Mouse (Mus musculus) intestine, embryonic 14.5 days (tissue): Measurements from ENCODE around the gene Mllt6. TPM values are rescaled to one million over a fixed set of nuclear protein-coding genes. Genes with fewer than 3 reads are reported as not detected.

Source experiments
- ATAC-seq: fragments of 200-750 bp; cut with Nextera tagmentation; replicated peaks from 2 replicates; pipeline ENCODE4 v1.8.0; 2017; ENCODE audit warnings: low read depth, moderate number of reproducible peaks, moderate TSS enrichment, moderate library complexity; ENCODE audit not compliant: low FRiP score, low TSS enrichment
- DNase-seq: peaks from one replicate; pipeline ENCODE4 v3.0.0-alpha.2; 2018; ENCODE audit warnings: low spot score
- H3K27ac ChIP-seq: fragments of 300-500 bp; sonication (generic); 2 replicates; pipeline ENCODE4 v1.5.1; 2014; ENCODE audit warnings: low read depth, mild to moderate bottlenecking, control low read depth
- H3K27me3 ChIP-seq: fragments of 300-500 bp; sonication (generic); replicated peaks from 2 replicates; pipeline ENCODE4 v1.6.1; 2014; ENCODE audit warnings: low read length, control low read depth; ENCODE audit not compliant: control insufficient read depth, insufficient read depth
- H3K36me3 ChIP-seq: fragments of 300-500 bp; sonication (generic); 2 replicates; pipeline ENCODE4 v1.6.1; 2014; ENCODE audit warnings: low read length, control low read depth; ENCODE audit not compliant: control insufficient read depth, insufficient read depth
- H3K4me1 ChIP-seq: fragments of 300-500 bp; sonication (generic); replicated peaks from 2 replicates; pipeline ENCODE4 v1.6.1; 2014; ENCODE audit warnings: low read length, control low read depth, mixed read lengths; ENCODE audit not compliant: control insufficient read depth, insufficient read depth
- H3K4me2 ChIP-seq: fragments of 300-500 bp; sonication (generic); 2 replicates; pipeline ENCODE4 v1.6.1; 2014; ENCODE audit warnings: low read length
- H3K4me3 ChIP-seq: fragments of 300-500 bp; sonication (generic); 2 replicates; pipeline ENCODE4 v1.5.1; 2014; ENCODE audit warnings: low read depth, low read length, control low read depth, mixed read lengths
- H3K9ac ChIP-seq: fragments of 300-500 bp; sonication (generic); 2 replicates; pipeline ENCODE4 v1.6.1; 2014; ENCODE audit warnings: mild to moderate bottlenecking, low read length
- H3K9me3 ChIP-seq: fragments of 300-500 bp; sonication (generic); 2 replicates; pipeline ENCODE4 v1.6.1; 2016; ENCODE audit warnings: low read length, control low read depth; ENCODE audit not compliant: control insufficient read depth
- WGBS: fragments of 180-500 bp; shearing (Covaris S2); extraction: QIAGEN DNeasy Blood & Tissue Kit; methylation state at CpG from one replicate; pipeline ENCODE4 v1.1.7; 2014; 5-methylcytosine and 5-hydroxymethylcytosine counted together
- polyA plus RNA-seq: library from polyadenylated mRNA; unstranded; fragments of >200 nt; fragmentation: Nextera tagmentation; extraction: Ambion mirVana; gene quantifications from 2 replicates; pipeline ENCODE4 v1.2.1, GENCODE M21; 2014

Mllt6 gene
- polyA plus RNA-seq, 1 experiment from 2014 or later = 4.8 TPM

DNA sequence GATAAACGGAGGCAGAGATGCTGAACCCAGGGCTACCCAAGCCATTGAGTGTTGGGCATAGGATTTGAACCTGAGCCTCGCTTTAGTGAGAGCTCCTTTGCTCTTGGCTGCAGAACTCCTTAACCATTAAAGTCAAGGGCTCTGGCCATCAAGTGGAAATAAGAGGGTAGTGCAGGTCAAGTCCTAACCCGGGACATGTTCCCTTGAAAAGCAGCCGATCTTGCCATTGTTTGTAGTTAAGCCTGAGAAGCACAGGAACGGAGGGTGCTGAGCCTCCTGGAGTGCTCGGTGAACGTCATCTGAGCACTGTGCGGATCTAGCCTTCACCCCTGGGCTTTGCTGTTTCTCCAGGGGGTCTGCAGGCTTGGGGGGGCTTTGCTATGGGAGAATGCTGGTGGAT lies 14.6 kb downstream of the Mllt6 start:
- Histone ChIP-seq H3K27ac (no peak overlapping the region), H3K36me3 (peaks cover 95% of the 10 kb centered on the region), H3K9ac (no peak overlapping the region), H3K4me3 (no peak overlapping the region), H3K27me3 (no peaks in the 10 kb centered on the region), H3K4me1 (no peaks in the 10 kb centered on the region; the same call in 1 of the 2 replicates), H3K4me2 (no peak overlapping the region), H3K9me3 (no peaks in the 10 kb centered on the region)
- ATAC-seq = no peak
- DNase-seq = no peak
- 66% methylated on average over 8 of the region's 8 CpGs for WGBS

DNA sequence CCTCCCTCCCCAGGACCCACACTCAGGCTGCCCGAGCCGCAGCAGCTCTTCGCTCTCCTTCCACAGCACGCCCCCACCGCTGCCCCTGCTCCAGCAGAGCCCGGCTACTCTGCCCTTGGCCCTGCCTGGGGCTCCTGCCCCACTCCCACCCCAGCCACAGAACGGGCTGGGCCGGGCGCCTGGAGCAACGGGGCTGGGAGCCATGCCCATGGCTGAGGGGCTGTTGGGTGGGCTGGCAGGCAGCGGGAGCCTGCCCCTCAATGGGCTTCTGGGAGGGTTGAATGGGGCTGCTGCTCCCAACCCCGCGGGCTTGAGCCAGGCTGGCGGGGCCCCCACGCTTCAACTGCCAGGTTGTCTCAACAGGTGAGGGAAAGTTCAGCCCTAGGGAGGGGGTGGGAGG lies 15.1 kb downstream of the Mllt6 start:
- H3K4me1 ChIP-seq = no peaks in the 10 kb centered on the region; the same call in 1 of the 2 replicates
- peaks cover 93% of the 10 kb centered on the region for H3K36me3 ChIP-seq
- H3K4me2 ChIP-seq = no peak overlapping the region
- no peak overlapping the region for H3K9ac ChIP-seq
- H3K4me3 ChIP-seq = no peak overlapping the region
- ATAC-seq (no peak), DNase-seq (no peak)
- H3K27ac ChIP-seq = no peak overlapping the region
- H3K27me3 ChIP-seq = no peaks in the 10 kb centered on the region
- 93% methylated on average over 15 of the region's 15 CpGs for WGBS
- no peaks in the 10 kb centered on the region for H3K9me3 ChIP-seq

DNA sequence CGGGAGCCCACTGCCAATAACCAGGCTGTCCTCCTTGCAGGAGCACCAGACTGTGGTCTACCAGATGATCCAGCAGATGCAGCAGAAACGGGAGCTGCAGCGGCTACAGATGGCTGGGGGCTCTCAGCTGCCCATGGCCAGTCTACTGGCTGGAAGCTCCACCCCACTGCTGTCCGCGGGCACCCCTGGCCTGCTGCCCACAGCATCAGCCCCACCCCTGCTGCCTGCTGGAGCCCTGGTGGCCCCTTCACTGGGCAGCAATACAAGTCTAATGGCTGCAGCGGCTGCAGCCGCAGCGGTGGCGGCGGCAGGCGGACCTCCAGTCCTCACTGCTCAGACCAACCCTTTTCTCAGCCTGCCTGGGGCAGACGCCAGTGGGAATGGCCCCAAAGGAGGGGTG lies 17.2 kb downstream of the Mllt6 start:
- Histone ChIP-seq H3K9me3 (no peaks in the 10 kb centered on the region), H3K36me3 (peaks cover 73% of the 10 kb centered on the region), H3K4me3 (no peak overlapping the region), H3K27ac (no peak overlapping the region), H3K4me1 (no peaks in the 10 kb centered on the region; the same call in none of the 2 replicates), H3K4me2 (no peak overlapping the region), H3K27me3 (no peaks in the 10 kb centered on the region), H3K9ac (no peak overlapping the region)
- no peak for ATAC-seq
- 88% methylated on average over 12 of the region's 12 CpGs for WGBS
- DNase-seq = no peak

DNA sequence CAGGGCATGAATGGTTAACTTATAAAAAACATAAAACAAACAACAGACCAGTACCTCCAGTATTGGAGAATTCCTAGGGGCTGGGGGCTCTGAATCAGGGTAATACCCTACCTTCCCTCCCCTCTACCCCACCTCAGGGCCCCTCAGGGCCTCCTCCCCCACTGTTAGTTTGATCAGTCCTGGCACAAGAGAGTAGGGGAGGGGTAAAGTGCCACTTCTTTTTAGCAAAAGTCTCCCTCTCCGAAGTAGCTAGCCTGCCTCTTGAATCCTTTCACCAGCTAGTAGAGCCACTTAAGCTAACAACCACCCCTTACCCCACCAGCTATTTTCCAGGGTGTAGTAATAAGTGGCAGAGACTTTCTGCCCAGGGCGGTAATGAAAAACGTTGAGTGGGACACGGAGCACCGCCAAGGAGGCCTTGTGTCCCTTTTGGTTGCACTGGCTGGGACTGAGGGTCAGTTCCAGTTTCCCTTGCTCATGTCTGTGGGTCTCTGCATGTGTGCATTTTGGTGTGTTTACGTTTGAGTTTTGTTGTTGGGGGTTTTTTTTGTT lies 19.4 kb downstream of the Mllt6 start:
- ATAC-seq (no peak), DNase-seq (no peak)
- Histone ChIP-seq H3K9me3 (no peaks in the 10 kb centered on the region), H3K36me3 (peaks cover 52% of the 10 kb centered on the region), H3K27ac (no peak overlapping the region), H3K27me3 (no peaks in the 10 kb centered on the region), H3K9ac (no peak overlapping the region), H3K4me2 (no peak overlapping the region), H3K4me3 (no peak overlapping the region), H3K4me1 (peaks cover 13% of the 10 kb centered on the region)
- 87% methylated on average over 6 of the region's 6 CpGs for WGBS

DNA sequence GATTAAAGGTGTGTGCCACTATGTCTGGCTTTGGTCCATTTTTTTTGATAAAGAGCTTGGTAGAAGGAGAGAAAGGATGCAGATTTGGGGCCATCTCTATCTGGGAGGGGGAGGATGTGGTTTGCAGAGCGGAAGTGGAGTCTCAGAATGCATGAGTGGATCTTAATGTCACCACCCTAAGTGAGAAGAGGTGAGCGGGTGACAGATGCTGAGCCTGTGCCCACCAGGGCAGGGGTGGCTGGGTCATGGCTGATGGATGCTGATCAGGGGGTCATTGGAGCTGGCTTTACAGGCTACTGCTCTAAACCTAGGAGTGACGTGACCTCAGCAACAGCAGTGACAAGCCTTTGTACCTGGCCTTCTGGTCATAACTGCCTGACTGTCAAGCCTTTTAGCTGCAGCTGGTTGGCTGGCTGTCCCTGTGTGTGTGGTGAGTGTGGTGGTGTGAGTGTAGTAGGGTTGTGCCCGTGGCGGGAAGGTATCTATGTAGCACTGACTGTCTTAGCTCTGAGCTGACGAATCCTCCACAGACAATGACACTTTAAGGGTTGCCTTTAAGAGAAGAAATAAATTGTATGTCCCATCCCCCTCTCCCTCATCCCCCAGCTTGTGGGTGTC lies 21.0 kb downstream of the Mllt6 start:
- WGBS = 78% methylated on average over 6 of the region's 6 CpGs
- Histone ChIP-seq H3K27me3 (no peaks in the 10 kb centered on the region), H3K9ac (no peak overlapping the region), H3K9me3 (no peaks in the 10 kb centered on the region), H3K4me3 (no peak overlapping the region), H3K4me2 (no peak overlapping the region), H3K36me3 (peaks cover 45% of the 10 kb centered on the region), H3K27ac (no peak overlapping the region), H3K4me1 (peaks cover 13% of the 10 kb centered on the region)
- ATAC-seq = no peak
- no peak for DNase-seq

DNA sequence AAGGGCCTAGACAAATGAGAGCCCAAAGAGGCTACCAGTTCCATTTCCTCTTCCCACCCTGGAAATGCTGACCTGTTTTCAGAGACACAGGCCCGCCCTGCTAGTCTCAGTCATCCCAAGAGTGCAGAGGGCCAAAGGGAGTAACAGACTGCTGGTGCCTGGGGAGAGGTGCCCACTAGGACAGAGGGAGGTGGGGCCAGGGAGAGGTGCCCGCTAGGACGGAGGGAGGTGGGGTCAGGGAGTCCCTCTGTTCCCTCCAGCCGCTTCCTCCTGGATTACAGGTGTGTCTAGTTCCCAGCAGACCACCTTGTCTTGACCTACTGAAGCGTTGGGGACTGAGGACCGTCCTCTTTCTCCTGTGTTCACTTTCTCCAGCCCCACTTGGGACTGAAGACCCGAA lies 21.6 kb downstream of the Mllt6 start:
- Histone ChIP-seq H3K36me3 (peaks cover 45% of the 10 kb centered on the region), H3K27ac (peak overlapping the region; percentile 38; the same call in 1 of the 2 replicates), H3K4me2 (no peak overlapping the region), H3K4me1 (peaks cover 13% of the 10 kb centered on the region), H3K27me3 (no peaks in the 10 kb centered on the region), H3K9me3 (no peaks in the 10 kb centered on the region), H3K4me3 (no peak overlapping the region), H3K9ac (no peak overlapping the region)
- WGBS = 38% methylated on average over 7 of the region's 7 CpGs
- DNase-seq = no peak
- no peak for ATAC-seq

DNA sequence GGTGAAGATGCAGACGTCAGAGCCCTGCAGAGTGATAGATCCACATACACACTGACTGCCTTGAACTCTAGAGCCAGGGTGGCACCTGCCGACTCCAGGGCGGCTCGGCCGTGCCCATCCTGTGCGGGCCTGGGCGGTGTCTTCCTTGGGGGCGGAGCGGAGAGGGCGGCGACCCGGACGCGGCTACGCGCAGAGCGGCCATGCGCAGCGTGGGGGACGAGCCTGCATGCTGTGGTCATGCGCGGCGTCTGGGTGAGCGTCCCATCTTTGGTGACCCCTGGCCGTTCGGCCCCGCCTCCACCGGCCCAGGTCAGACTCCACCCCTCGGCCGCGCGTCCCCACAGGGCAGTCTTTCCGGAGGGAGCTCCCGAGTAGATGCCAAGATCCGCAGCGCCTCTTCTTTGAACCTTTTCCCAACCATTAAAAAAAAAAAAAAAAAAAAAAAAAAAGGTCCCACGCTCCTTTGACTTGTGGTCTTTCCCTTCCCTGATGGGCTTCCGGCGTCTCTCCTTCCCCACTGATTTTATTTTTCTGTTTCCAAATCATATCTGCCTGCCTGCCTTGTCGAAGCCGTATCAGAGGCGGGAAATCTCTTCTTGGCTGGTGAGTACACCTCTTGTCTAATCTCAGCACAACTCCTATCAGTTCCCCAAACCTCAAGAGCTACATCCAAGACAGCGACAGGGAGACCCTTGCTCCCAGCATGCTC lies 22.6 kb downstream of the Mllt6 start, which contains the start of gene Cisd3:
TSS of gene Cisd3 (plus strand) at position 214 of the 709 bp plus-strand sequence.
- peak within 1 kb of the TSS; percentile 59 for H3K4me2 ChIP-seq
- WGBS = under 1% methylated on average over 43 of the region's 43 CpGs
- H3K27me3 ChIP-seq = no peaks in the 10 kb centered on the region
- peak within 1 kb of the TSS; percentile 39 for H3K9ac ChIP-seq
- peak within 1 kb of the TSS; percentile 38; the same call in 1 of the 2 replicates for H3K27ac ChIP-seq
- peak; percentile 84 for ATAC-seq
- no peaks in the 10 kb centered on the region for H3K9me3 ChIP-seq
- DNase-seq = peak; percentile 81
- H3K36me3 ChIP-seq = peaks cover 46% of the 10 kb centered on the region
- peak within 1 kb of the TSS; percentile 33 for H3K4me3 ChIP-seq
- H3K4me1 ChIP-seq = peaks cover 13% of the 10 kb centered on the region

DNA sequence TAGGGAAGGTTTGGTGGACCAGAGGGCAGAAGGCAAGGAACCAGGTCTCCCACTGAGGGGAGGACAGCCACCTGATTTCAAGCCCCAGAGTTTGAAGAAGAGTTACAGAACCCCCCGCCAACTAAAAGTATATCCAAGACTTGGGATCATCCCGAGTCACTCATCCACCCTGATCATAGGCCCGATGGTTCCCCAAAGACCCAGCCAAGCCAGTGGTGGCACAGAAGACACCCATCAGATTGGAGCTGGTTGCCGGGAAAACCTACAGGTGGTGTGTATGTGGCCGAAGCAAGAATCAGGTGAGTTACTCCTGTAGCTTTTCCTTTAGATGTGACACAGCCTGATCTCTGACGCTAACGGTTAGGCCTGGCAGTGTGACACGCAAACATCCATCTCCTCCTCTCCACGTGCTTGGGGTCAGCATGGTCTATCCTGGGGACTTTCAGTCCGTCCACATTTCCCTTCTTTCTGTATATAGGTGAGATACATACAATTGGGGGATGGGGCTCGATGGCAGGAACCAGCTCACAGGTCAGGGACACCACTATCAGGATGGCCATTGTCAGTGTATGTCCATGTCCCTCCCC lies 23.2 kb downstream of the Mllt6 start:
- Histone ChIP-seq H3K36me3 (peaks cover 47% of the 10 kb centered on the region), H3K9me3 (no peaks in the 10 kb centered on the region), H3K4me2 (peak overlapping the region; percentile 59), H3K9ac (peak overlapping the region; percentile 39; the same call in 1 of the 2 replicates), H3K27ac (no peak overlapping the region), H3K4me1 (peaks cover 13% of the 10 kb centered on the region), H3K27me3 (no peaks in the 10 kb centered on the region), H3K4me3 (peak overlapping the region; percentile 33)
- DNase-seq (no peak), ATAC-seq (no peak)
- WGBS = 60% methylated on average over 11 of the region's 11 CpGs
